14 mouse cellular contexts compared by ENCODE assay signal in the genomic region with DNA sequence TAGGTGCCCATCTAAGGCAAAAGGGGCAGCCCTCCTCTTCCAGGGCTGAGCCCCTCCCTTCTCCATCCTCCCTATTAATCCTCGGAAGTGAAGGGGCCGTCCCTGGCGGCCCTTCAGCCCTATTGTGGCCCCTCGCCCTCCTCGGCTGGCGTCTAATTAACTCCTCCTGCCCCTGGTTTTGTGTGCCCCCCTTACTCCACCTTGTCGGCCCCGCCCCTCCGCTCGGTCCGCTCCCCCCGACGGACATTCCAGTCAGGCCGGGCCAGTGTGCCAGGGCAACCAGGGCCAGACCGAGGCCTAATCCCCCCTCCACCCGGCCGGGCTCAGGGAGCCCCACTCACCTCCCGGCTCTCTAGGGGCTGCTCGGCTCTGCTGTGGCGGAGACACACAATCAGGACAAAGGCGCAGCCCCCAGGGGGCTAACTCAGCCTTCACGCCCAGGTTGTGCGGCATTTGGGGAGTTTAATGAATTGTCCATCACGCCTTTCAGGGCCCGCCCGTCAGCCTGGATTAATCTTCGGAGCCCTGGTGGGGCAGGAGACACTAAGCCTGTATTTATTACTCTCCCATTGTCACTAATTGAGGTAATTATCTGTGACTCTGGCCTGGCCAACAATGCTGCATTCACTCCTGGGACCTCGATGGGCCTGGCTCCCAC. TPM values are rescaled to one million over a fixed set of nuclear protein-coding genes. Genes with fewer than 3 reads are reported as not detected.
DNase-seq lines count a peak whose midpoint lies in the region; ATAC-seq and TF ChIP-seq lines count a peak whose summit lies in the region.
"Had no signal": no experiment of that assay in that cellular context is flagged by ENCODE, and none has a peak within 500 bp of the region (broad histone marks: within the 10 kb centered on the region; RNA-seq: fewer than 3 reads in every experiment).

No protein-coding gene starts in this region.

- H3K27me3 ChIP-seq in embryonic facial prominence, embryonic 13.5 days, result peaks cover 100% of the 10 kb centered on the region
- H3K27me3 ChIP-seq in hindbrain, embryonic 15.5 days, result peaks cover 94% of the 10 kb centered on the region
- peaks cover 85% of the 10 kb centered on the region for H3K27me3 ChIP-seq in midbrain, postnatal 0 days (ENCODE audit: insufficient read depth, low read length)

- peaks cover 10% of the 10 kb centered on the region for H3K4me1 ChIP-seq in embryonic facial prominence, embryonic 13.5 days
- peaks cover 18% of the 10 kb centered on the region for H3K4me1 ChIP-seq in hindbrain, embryonic 15.5 days (replicated peaks)
- no peaks in the 10 kb centered on the region for H3K4me1 ChIP-seq in midbrain, postnatal 0 days (ENCODE audit: insufficient read depth, low read length)

- peak overlapping the region; percentile 26 for H3K4me2 ChIP-seq in embryonic facial prominence, embryonic 13.5 days
- 0 out of 2 replicates have a peak overlapping the region, but pooled peaks have one; percentile 24 for H3K4me2 ChIP-seq in hindbrain, embryonic 15.5 days
- no peak overlapping the region for H3K4me2 ChIP-seq in midbrain, postnatal 0 days (ENCODE audit: low read depth, low read length, poor library complexity, severe bottlenecking)

- ATAC-seq in embryonic facial prominence, embryonic 13.5 days (ENCODE audit: insufficient number of reproducible peaks, insufficient read depth, low FRiP score, low TSS enrichment, low read depth), result no peak
- ATAC-seq in hindbrain, embryonic 15.5 days (ENCODE audit: low FRiP score, low read depth), result peak; percentile 87
- peak; percentile 32; the same call in 1 of the 2 replicates for ATAC-seq in midbrain, postnatal 0 days (ENCODE audit: low FRiP score)

- peak overlapping the region; percentile 7; the same call in 1 of the 2 replicates for H3K4me3 ChIP-seq in embryonic facial prominence, embryonic 13.5 days
- H3K4me3 ChIP-seq in hindbrain, embryonic 15.5 days, result no peak overlapping the region
- no peak overlapping the region for H3K4me3 ChIP-seq in midbrain, postnatal 0 days (ENCODE audit: low read depth, low read length)

- no peak overlapping the region for H3K9ac ChIP-seq in embryonic facial prominence, embryonic 13.5 days
- H3K9ac ChIP-seq in hindbrain, embryonic 15.5 days, result no peak overlapping the region
- no peak overlapping the region for H3K9ac ChIP-seq in midbrain, postnatal 0 days (replicated peaks; ENCODE audit: low read length, poor library complexity, severe bottlenecking)

- WGBS in embryonic facial prominence, embryonic 13.5 days, result 4% methylated on average over 28 of the region's 28 CpGs
- WGBS in hindbrain, embryonic 15.5 days, result 1% methylated on average over 28 of the region's 28 CpGs
- WGBS in midbrain, postnatal 0 days, result 3% methylated on average over 28 of the region's 28 CpGs

- DNase-seq in embryo, embryonic 10.5 days (ENCODE audit: low spot score), result peak; percentile 90
- peak; percentile 72 for DNase-seq in midbrain, postnatal 0 days (ENCODE audit: low spot score)
- DNase-seq in kidney, adult 9 months, result no peak
- no peak for DNase-seq in right cerebral cortex, adult 2 months (ENCODE audit: low spot score in 2 of 2)
- DNase-seq in adrenal gland, postnatal 14 days, result no peak
- DNase-seq in kidney, adult 11 months, result no peak
- DNase-seq: adrenal gland, adult 2 months; cerebellum, adult 9-11 months; kidney, postnatal 25 days had no signal

- no peaks in the 10 kb centered on the region for H3K36me3 ChIP-seq in embryonic facial prominence, embryonic 13.5 days
- H3K36me3 ChIP-seq in hindbrain, embryonic 15.5 days, result no peaks in the 10 kb centered on the region
- H3K36me3 ChIP-seq in midbrain, postnatal 0 days (ENCODE audit: insufficient read depth, low read length), result no peaks in the 10 kb centered on the region

- TF ChIP-seq CTCF in midbrain, postnatal 0 days (IDR thresholded peaks at IDR 0.05), result no peak

- no peak overlapping the region for H3K27ac ChIP-seq in embryonic facial prominence, embryonic 13.5 days
- H3K27ac ChIP-seq in hindbrain, embryonic 15.5 days (replicated peaks), result no peak overlapping the region
- H3K27ac ChIP-seq in midbrain, postnatal 0 days (ENCODE audit: low read depth, low read length), result no peak overlapping the region

- no peaks in the 10 kb centered on the region for H3K9me3 ChIP-seq in embryonic facial prominence, embryonic 13.5 days
- H3K9me3 ChIP-seq in hindbrain, embryonic 15.5 days, result no peaks in the 10 kb centered on the region
- no peaks in the 10 kb centered on the region for H3K9me3 ChIP-seq in midbrain, postnatal 0 days (ENCODE audit: low read length)

RNA-seq across cellular contexts. Expression of gene Wnt1, which starts 8.3 kb away (rescaled TPM):
- not detected in 2 replicates for polyA plus RNA-seq in embryonic facial prominence, embryonic 13.5 days (2015; fragmentation: Nextera tagmentation; extraction: Ambion mirVana)
- polyA plus RNA-seq in hindbrain, embryonic 15.5 days (2015; fragmentation: Nextera tagmentation; extraction: Ambion mirVana), result 1.9 and 2.5 TPM in 2 replicates
- 0.33 TPM in 2 replicates for total RNA-seq in midbrain, postnatal 0 days (2014; rRNA removed)
- 0.81 and 1.1 TPM in 2 replicates for polyA plus RNA-seq in midbrain, postnatal 0 days (2015; fragmentation: Nextera tagmentation; extraction: Ambion mirVana)
- not detected in 2 replicates for total RNA-seq in adrenal gland, postnatal 14 days (2021)
- total RNA-seq: adrenal gland, adult 2 months; ES-E14 had no signal
- polyA plus RNA-seq: heart, postnatal 0 days; limb, embryonic 11.5 days had no signal

RNA-seq across cellular contexts. Expression of gene Ddn, which starts 11.3 kb away (rescaled TPM):
- 0.07 TPM in 1 of 2 replicates, not detected in the other for polyA plus RNA-seq in embryonic facial prominence, embryonic 13.5 days (2015; fragmentation: Nextera tagmentation; extraction: Ambion mirVana)
- polyA plus RNA-seq in hindbrain, embryonic 15.5 days (2015; fragmentation: Nextera tagmentation; extraction: Ambion mirVana), result 0.34 and 0.48 TPM in 2 replicates
- total RNA-seq in midbrain, postnatal 0 days (2014; rRNA removed), result 5.5 and 7.3 TPM in 2 replicates
- 0.51 and 0.64 TPM in 2 replicates for polyA plus RNA-seq in midbrain, postnatal 0 days (2015; fragmentation: Nextera tagmentation; extraction: Ambion mirVana)
- total RNA-seq in adrenal gland, postnatal 14 days (2021), result 0.11 TPM in 1 of 2 replicates, not detected in the other
- polyA plus RNA-seq: limb, embryonic 11.5 days had no signal

RNA-seq across cellular contexts. Expression of gene Wnt10b, which starts 20.0 kb away (rescaled TPM):
- polyA plus RNA-seq in embryonic facial prominence, embryonic 13.5 days (2015; fragmentation: Nextera tagmentation; extraction: Ambion mirVana), result 4.9 and 5.3 TPM in 2 replicates
- polyA plus RNA-seq in hindbrain, embryonic 15.5 days (2015; fragmentation: Nextera tagmentation; extraction: Ambion mirVana), result not detected in 2 replicates
- 0.38 and 1.5 TPM in 2 replicates for total RNA-seq in midbrain, postnatal 0 days (2014; rRNA removed)
- not detected in 2 replicates for polyA plus RNA-seq in midbrain, postnatal 0 days (2015; fragmentation: Nextera tagmentation; extraction: Ambion mirVana)
- total RNA-seq in adrenal gland, postnatal 14 days (2021), result 0.48 and 0.79 TPM in 2 replicates

RNA-seq across cellular contexts. Expression of gene Prkag1, which starts 33.4 kb away (rescaled TPM):
- 90.4 and 92.5 TPM in 2 replicates for polyA plus RNA-seq in embryonic facial prominence, embryonic 13.5 days (2015; fragmentation: Nextera tagmentation; extraction: Ambion mirVana)
- polyA plus RNA-seq in hindbrain, embryonic 15.5 days (2015; fragmentation: Nextera tagmentation; extraction: Ambion mirVana), result 73.4 and 75.3 TPM in 2 replicates
- 45.1 and 50.6 TPM in 2 replicates for total RNA-seq in midbrain, postnatal 0 days (2014; rRNA removed)
- polyA plus RNA-seq in midbrain, postnatal 0 days (2015; fragmentation: Nextera tagmentation; extraction: Ambion mirVana), result 50.6 and 57.4 TPM in 2 replicates
- 59.1 and 62.5 TPM in 2 replicates for total RNA-seq in adrenal gland, postnatal 14 days (2021)

RNA-seq across cellular contexts. Expression of gene Arf3, which starts 35.0 kb away (rescaled TPM):
- polyA plus RNA-seq in embryonic facial prominence, embryonic 13.5 days (2015; fragmentation: Nextera tagmentation; extraction: Ambion mirVana), result 44.1 and 44.6 TPM in 2 replicates
- 100.0 and 107 TPM in 2 replicates for polyA plus RNA-seq in hindbrain, embryonic 15.5 days (2015; fragmentation: Nextera tagmentation; extraction: Ambion mirVana)
- 122 and 144 TPM in 2 replicates for total RNA-seq in midbrain, postnatal 0 days (2014; rRNA removed)
- 89.2 and 93.8 TPM in 2 replicates for polyA plus RNA-seq in midbrain, postnatal 0 days (2015; fragmentation: Nextera tagmentation; extraction: Ambion mirVana)
- total RNA-seq in adrenal gland, postnatal 14 days (2021), result 98.5 and 104 TPM in 2 replicates

Comparison
In these comparisons a context has a peak if more than half of its experiments do, and no peak if none do; other contexts are left out.
1. DNase-seq: peak in embryo, embryonic 10.5 days (single experiment) and midbrain, postnatal 0 days (single experiment); none in kidney, adult 9 months (single experiment), right cerebral cortex, adult 2 months (0 of 2), adrenal gland, postnatal 14 days (single experiment) and kidney, adult 11 months (single experiment).